ENCODE assay signal across 8 mouse cellular contexts in genomic region chr11:102651381-102651780, GRCm38 (mm10). TPM values are rescaled to one million over a fixed set of nuclear protein-coding genes. Genes with fewer than 3 reads are reported as not detected.
A peak's percentile ranks its signal among the peaks of the same experiment; 100 is the strongest.
DNase-seq lines count a peak whose midpoint lies in the region; ATAC-seq lines count a peak whose summit lies in the region.

No protein-coding gene starts in this region.

- no peak overlapping the region for H3K4me2 ChIP-seq in forebrain, embryonic 11.5 days (ENCODE audit: low read depth, low read length, severe bottlenecking)
- H3K4me2 ChIP-seq in forebrain, embryonic 15.5 days (replicated peaks), result no peak overlapping the region
- no peak overlapping the region for H3K4me2 ChIP-seq in heart, embryonic 16.5 days (ENCODE audit: low read depth, low read length)

- no peaks in the 10 kb centered on the region for H3K4me1 ChIP-seq in forebrain, embryonic 11.5 days (replicated peaks; ENCODE audit: control insufficient read depth, insufficient read depth, low read length)
- H3K4me1 ChIP-seq in forebrain, embryonic 15.5 days, result no peaks in the 10 kb centered on the region
- H3K4me1 ChIP-seq in heart, embryonic 16.5 days (ENCODE audit: control insufficient read depth, insufficient read depth, low read length), result peaks cover under 1% of the 10 kb centered on the region; the same call in 1 of the 2 replicates

- no peaks in the 10 kb centered on the region for H3K9me3 ChIP-seq in forebrain, embryonic 11.5 days (ENCODE audit: control insufficient read depth, low read length)
- H3K9me3 ChIP-seq in forebrain, embryonic 15.5 days, result no peaks in the 10 kb centered on the region
- H3K9me3 ChIP-seq in heart, embryonic 16.5 days (replicated peaks; ENCODE audit: control insufficient read depth, low read length), result no peaks in the 10 kb centered on the region

- no peak overlapping the region for H3K27ac ChIP-seq in forebrain, embryonic 11.5 days (ENCODE audit: low read depth, low read length)
- H3K27ac ChIP-seq in forebrain, embryonic 15.5 days (replicated peaks), result no peak overlapping the region
- no peak overlapping the region for H3K27ac ChIP-seq in heart, embryonic 16.5 days (ENCODE audit: low read length)

- no peaks in the 10 kb centered on the region for H3K27me3 ChIP-seq in forebrain, embryonic 11.5 days (ENCODE audit: control insufficient read depth, insufficient read depth, low read length)
- no peaks in the 10 kb centered on the region for H3K27me3 ChIP-seq in forebrain, embryonic 15.5 days
- H3K27me3 ChIP-seq in heart, embryonic 16.5 days (ENCODE audit: control insufficient read depth, insufficient read depth, low read length), result no peaks in the 10 kb centered on the region

- no peaks in the 10 kb centered on the region for H3K36me3 ChIP-seq in forebrain, embryonic 11.5 days (ENCODE audit: control insufficient read depth, insufficient read depth, low read length)
- no peaks in the 10 kb centered on the region for H3K36me3 ChIP-seq in forebrain, embryonic 15.5 days
- no peaks in the 10 kb centered on the region for H3K36me3 ChIP-seq in heart, embryonic 16.5 days (ENCODE audit: control insufficient read depth, insufficient read depth)

- WGBS in forebrain, embryonic 11.5 days, result 3% methylated on average over 9 of the region's 9 CpGs
- 1% methylated on average over 9 of the region's 9 CpGs for WGBS in forebrain, embryonic 15.5 days
- WGBS in heart, embryonic 16.5 days, result 4% methylated on average over 9 of the region's 9 CpGs

- no peak for ATAC-seq in forebrain, embryonic 11.5 days (replicated peaks; ENCODE audit: low FRiP score)
- no peak for ATAC-seq in forebrain, embryonic 15.5 days (replicated peaks)
- 0 out of 2 replicates have a peak, but pooled peaks have one; percentile 14 for ATAC-seq in heart, embryonic 16.5 days (replicated peaks; ENCODE audit: extremely low read depth, insufficient read depth, low FRiP score)
- ATAC-seq in megakaryocyte, adult 5-6 weeks (ENCODE audit: poor library complexity, severe bottlenecking), result peak; percentile 56

- H3K9ac ChIP-seq in forebrain, embryonic 11.5 days (ENCODE audit: low read length), result no peak overlapping the region
- H3K9ac ChIP-seq in forebrain, embryonic 15.5 days (replicated peaks), result no peak overlapping the region
- no peak overlapping the region for H3K9ac ChIP-seq in heart, embryonic 16.5 days (ENCODE audit: low read length)

- DNase-seq in forebrain, embryonic 11.5 days (ENCODE audit: low spot score), result peak; percentile 89
- DNase-seq in adrenal gland, adult 18-20 months (ENCODE audit: low spot score in 2 of 2), result peak; percentile 61 to 70
- DNase-seq in embryo, embryonic 11 days, result peak; percentile 83
- DNase-seq in layer of hippocampus, postnatal 10 days (ENCODE audit: low spot score in 2 of 2), result peak; percentile 82 to 83
- peak; percentile 27 for DNase-seq in telencephalon, adult 2 months (ENCODE audit: low read depth, low spot score)

- H3K4me3 ChIP-seq in forebrain, embryonic 11.5 days (ENCODE audit: low read depth, low read length), result no peak overlapping the region
- H3K4me3 ChIP-seq in forebrain, embryonic 15.5 days, result no peak overlapping the region
- H3K4me3 ChIP-seq in heart, embryonic 16.5 days (ENCODE audit: low read length), result no peak overlapping the region

RNA-seq across cellular contexts. Expression of gene Meioc, which starts 12.1 kb away (rescaled TPM):
- polyA plus RNA-seq in forebrain, embryonic 11.5 days (2014; fragmentation: Nextera tagmentation; extraction: Ambion mirVana), result 0.15 and 0.24 TPM in 2 replicates
- polyA plus RNA-seq in forebrain, embryonic 15.5 days (2015; fragmentation: Nextera tagmentation; extraction: Ambion mirVana), result 0.08 and 0.10 TPM in 2 replicates
- total RNA-seq in adrenal gland, adult 18-20 months (2021), result not detected
- polyA plus RNA-seq in heart, embryonic 16.5 days (2015; fragmentation: Nextera tagmentation; extraction: Ambion mirVana), result 0.28 and 0.40 TPM in 2 replicates
- not detected for total RNA-seq in layer of hippocampus, postnatal 10 days (2021)
- total RNA-seq in megakaryocyte, adult 5-6 weeks (2015), result not detected in 2 replicates
- not detected in 2 replicates for total RNA-seq in megakaryocyte, adult 5-6 weeks (2017)

RNA-seq across cellular contexts. Expression of gene Ccdc43, which starts 46.2 kb away (rescaled TPM):
- polyA plus RNA-seq in forebrain, embryonic 11.5 days (2014; fragmentation: Nextera tagmentation; extraction: Ambion mirVana), result 52.0 and 62.1 TPM in 2 replicates
- 44.9 and 48.3 TPM in 2 replicates for polyA plus RNA-seq in forebrain, embryonic 15.5 days (2015; fragmentation: Nextera tagmentation; extraction: Ambion mirVana)
- total RNA-seq in adrenal gland, adult 18-20 months (2021), result 10 to 100 TPM; 21.7 to 30.4 TPM
- 34.4 and 38.2 TPM in 2 replicates for polyA plus RNA-seq in heart, embryonic 16.5 days (2015; fragmentation: Nextera tagmentation; extraction: Ambion mirVana)
- 10 to 100 TPM; 28.3 to 36.1 TPM for total RNA-seq in layer of hippocampus, postnatal 10 days (2021)
- total RNA-seq in megakaryocyte, adult 5-6 weeks (2015), result 17.1 and 18.1 TPM in 2 replicates
- 27.2 and 30.2 TPM in 2 replicates for total RNA-seq in megakaryocyte, adult 5-6 weeks (2017)

RNA-seq across cellular contexts. Expression of gene Fzd2, which starts 47.2 kb away (rescaled TPM):
- polyA plus RNA-seq in forebrain, embryonic 11.5 days (2014; fragmentation: Nextera tagmentation; extraction: Ambion mirVana), result 45.2 and 46.3 TPM in 2 replicates
- 18.4 and 20.3 TPM in 2 replicates for polyA plus RNA-seq in forebrain, embryonic 15.5 days (2015; fragmentation: Nextera tagmentation; extraction: Ambion mirVana)
- total RNA-seq in adrenal gland, adult 18-20 months (2021), result 1 to 10 TPM; 2.6 to 3.6 TPM
- 12.4 and 15.6 TPM in 2 replicates for polyA plus RNA-seq in heart, embryonic 16.5 days (2015; fragmentation: Nextera tagmentation; extraction: Ambion mirVana)
- total RNA-seq in layer of hippocampus, postnatal 10 days (2021), result 10 to 100 TPM in 1 of 2 experiments, 1 to 10 TPM in 1; 9.3 to 10.2 TPM
- total RNA-seq in megakaryocyte, adult 5-6 weeks (2015), result not detected in 2 replicates
- not detected in 2 replicates for total RNA-seq in megakaryocyte, adult 5-6 weeks (2017)

Comparison
In these comparisons a context has a peak if more than half of its experiments do, and no peak if none do; other contexts are left out.
1. ATAC-seq: peak in heart, embryonic 16.5 days (single experiment) and megakaryocyte, adult 5-6 weeks (single experiment); none in forebrain, embryonic 11.5 days (single experiment) and forebrain, embryonic 15.5 days (single experiment).
2. DNase-seq: peak in every context shown above with its lines; median percentile 89 in forebrain, embryonic 11.5 days; 83 in embryo, embryonic 11 days; 82 in layer of hippocampus, postnatal 10 days; 66 in adrenal gland, adult 18-20 months; 27 in telencephalon, adult 2 months.